Mouse (Mus musculus) left cerebral cortex, adult 11 months (tissue): Measurements from ENCODE around the gene Alppl2.

Experiments used
- DNase-seq: peaks from one replicate; pipeline ENCODE4 v3.0.0; 2022; ENCODE audit warnings: low spot score

The Alppl2 gene

DNA sequence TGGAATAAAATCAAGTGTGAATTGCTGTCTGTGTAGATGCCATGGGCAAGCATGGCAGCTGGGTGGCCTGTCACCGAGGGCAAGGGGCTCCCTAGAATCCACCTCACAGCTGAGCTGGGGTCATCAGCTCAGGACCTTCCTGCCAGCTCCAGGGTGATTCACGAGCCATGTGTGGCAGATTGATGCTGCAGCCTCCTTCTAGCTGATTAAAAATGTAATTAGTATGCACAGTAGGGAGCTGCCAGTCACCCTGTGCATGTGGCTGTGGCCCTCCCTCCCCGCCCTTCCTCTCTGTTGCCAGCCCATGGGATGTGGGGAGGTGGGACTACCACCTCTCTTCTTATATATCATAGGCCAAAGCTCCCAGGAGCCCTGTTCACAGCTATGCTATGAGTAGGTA lies 39.7 kb downstream of the Alppl2 start:
- DNase-seq: no peak

DNA sequence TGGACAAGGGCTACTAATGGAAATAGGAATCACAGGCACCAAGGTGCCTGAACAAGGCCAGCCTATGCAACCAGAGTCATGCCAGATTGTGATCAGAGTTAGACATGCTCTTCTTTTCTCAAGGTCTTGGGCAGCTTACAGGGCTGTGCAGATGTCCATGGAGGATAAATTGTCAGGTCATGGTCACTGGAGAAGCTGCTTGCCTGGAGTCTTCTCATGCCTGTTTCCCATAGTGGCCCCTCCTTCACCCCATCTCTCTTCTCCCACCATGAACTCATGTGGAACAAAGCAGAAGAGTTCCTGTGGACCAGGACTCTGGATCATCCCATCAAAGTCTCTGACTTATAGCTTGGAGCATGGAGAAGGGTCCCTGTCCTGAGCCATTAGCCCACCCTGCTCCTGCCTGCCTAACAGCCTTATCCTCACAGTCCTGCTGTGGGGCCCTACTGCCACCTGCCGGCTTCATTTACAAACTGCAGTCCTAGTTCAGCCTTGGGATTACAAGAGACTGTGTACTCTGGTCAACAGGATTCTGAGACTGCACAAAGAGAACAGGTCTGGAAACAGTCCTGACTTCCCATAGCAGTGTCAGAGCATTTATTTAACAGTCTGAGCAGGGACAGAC lies 47.8 kb downstream of the Alppl2 start:
- DNase-seq: peak; percentile 28

DNA sequence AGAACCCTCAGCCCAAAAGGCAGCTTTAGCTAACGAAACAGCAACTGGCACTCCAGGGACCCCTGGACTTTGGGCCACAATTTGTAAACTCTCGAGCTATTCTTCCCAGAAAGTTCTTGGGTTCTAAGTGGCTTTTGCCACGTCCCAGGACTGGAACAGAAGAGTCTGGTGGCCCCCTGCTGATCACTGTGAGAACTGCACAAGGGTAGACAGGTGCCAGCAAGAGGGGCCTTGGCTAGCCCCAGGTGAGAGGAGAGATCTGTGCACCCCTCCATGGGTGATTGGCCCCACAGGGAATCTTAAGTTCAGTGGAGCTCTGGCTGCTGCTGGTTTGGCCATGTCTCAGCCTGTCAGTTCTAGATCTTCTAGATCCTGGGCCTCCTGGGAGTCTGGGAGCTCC lies 48.6 kb downstream of the Alppl2 start:
- DNase-seq: peak; percentile 31

DNA sequence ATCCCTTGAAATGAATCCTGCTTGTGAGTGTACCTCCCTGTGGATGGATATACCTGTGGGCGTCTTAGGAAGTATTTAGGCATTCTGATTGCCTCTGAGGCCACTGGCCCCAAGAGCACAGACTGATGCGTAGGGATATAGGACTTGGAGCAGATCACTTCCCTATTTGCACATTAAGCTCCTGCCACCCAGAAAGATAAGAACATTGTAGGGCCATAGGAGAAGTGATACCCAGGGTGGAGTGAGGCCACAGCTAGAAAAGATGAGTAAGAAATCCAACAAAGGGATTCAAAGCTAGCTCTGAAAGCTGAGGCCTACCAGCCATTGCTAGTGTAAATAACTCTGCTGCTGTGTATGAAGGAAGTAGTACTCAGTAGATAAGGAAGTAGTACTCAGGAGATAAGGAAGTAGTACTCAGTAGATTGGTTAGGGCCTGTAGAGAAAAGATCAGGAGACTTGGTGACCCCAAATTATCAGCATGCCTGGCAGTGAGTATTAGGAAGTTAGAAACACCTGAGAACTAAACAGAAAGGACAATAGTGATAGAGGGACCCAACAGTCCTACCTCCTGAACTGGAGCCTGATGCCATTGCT lies 51.2 kb downstream of the Alppl2 start:
- DNase-seq: no peak
